Mouse (Mus musculus): ENCODE results near the gene Ablim1.

Ablim1 gene

DNA sequence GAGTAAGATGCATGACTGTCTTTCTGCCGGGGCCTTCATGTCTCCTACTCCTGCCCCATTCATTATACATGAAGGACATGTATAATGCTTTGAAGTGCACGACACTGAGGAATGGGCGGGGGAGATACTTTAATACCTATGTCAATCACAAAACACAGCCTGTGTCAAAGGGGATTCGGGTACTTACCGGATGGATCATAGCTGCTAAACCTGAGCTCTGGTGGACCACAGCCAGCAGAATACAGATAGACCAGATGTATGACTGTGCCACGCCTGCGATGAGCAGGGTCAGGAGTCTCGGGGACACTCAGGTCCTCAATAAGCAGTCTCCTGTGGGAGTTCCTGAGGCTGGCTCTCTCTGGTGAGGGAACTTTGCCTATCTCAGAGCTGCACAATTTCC lies 99.2 kb downstream of the Ablim1 start:
- DNase-seq, result no peak

GRCm38 (mm10) chr19:57212406-57212805 lies 102.3 kb downstream of the Ablim1 start:
- DNase-seq, result no peak

- DNase-seq, result peak; percentile 58 to 80
Observed at GRCm38 (mm10) chr19:57211444-57212111, 103.1 kb downstream of the Ablim1 start.

- no peak for DNase-seq
Observed at GRCm38 (mm10) chr19:57210924-57211323, 103.8 kb downstream of the Ablim1 start.

- peak; percentile 71 to 80 for DNase-seq
Observed at GRCm38 (mm10) chr19:57204101-57204500, 110.6 kb downstream of the Ablim1 start.

DNA sequence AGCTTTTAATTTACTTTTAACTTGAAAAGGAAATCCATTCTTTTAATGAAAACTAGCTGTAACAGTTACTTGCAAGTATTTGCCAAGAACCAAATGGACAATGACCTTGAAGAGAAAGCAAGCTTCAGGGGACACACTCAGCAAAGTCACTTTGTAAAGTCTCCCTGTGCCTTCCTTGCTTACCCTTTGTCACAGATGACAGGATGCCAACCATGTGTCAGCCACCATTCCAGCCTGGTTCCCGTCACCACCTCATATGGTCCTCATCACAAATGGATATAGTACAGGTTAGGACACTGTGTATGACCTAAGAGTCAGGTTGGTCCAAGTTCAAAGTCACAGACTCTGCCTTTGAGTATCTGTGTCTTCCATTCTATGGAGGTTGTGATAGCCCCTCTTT lies 112.2 kb downstream of the Ablim1 start:
- no peak for DNase-seq

- DNase-seq, result no peak
Observed at GRCm38 (mm10) chr19:57201090-57201483, 113.6 kb downstream of the Ablim1 start.

GRCm38 (mm10) chr19:57200477-57201089 lies 114.1 kb downstream of the Ablim1 start:
- DNase-seq, result peak; percentile 38 to 52

- no peak for DNase-seq
Observed at GRCm38 (mm10) chr19:57199361-57199760, 115.4 kb downstream of the Ablim1 start.

GRCm38 (mm10) chr19:57198531-57198930 lies 116.2 kb downstream of the Ablim1 start:
- DNase-seq, result no peak

DNA sequence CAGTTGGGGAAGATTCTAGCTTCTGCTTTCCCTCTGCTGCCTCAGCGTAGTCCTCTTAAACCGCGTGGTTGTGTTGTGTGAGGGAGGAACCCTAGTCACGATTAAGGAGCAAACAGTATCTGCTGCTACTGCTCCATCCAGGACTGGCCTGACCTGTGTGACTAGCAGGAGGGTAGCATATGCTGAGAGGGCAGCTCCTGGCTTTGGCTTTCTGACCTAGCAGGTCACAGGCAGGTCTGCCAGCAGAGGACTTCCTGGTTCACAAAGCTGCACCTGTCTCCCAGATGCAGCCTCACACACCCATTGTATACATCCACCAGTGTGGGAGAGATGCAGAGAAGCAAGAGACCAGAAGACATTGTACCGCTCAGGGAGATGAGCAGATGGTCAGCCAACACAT lies 116.7 kb downstream of the Ablim1 start:
- no peak for DNase-seq

GRCm38 (mm10) chr19:57197043-57197817 lies 117.5 kb downstream of the Ablim1 start:
- DNase-seq, result peak; percentile 87 to 92

DNA sequence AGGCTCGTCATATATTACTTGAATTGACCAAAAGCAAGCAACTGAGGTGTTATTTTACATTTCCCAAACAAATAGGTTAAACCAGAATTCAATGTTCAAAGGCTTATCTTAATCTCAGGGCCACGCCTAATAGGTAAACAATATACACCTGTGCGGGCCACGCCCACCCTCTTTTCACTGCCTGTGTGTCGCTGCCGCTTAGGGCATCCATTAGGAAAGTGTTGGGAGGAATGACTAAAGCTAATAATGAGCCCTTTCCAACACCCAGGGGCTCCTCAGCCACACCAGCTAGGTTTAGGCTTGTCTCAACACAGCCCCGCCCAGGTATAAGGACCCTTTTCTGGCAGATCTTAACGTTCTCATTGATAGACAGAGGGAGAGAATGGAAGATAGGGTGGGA lies 118.1 kb downstream of the Ablim1 start:
- DNase-seq, result peak in 1 of 2 experiments; percentile 56

DNA sequence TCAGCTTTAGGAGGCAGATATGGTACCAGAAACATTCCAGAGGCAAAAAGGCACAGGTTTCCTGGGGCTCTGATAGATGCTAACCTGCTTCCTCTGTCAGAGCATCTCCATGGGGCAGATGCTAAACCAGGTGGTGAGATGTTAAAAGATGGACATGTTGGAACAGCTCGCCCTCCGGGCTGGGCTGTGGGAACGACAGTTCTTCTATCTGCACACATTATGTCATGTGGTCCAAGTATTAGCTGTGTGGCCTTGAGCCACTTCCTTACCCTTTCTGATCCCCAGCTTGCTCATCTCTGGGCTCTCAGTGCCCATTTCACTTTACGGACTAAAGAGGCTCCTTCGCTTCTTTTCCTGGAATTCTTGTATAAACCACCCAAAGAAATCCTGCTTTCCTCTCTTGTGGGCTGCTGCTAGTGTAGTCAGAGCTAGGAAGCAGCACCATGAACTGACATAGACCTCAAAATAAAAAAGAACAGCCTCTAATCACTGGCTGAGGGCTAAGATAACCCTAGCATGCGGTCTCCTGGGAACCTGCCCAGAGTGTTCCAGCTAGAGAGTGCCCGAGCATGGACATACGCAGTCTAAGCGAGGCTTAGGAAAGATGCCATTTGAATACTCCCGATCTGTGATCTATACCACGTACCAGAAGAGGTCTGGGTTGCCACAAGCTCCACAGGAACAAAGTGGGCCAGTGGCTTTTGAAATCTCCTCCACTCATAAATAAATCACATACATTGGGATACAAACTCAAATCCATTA lies 119.4 kb downstream of the Ablim1 start:
- DNase-seq, result no peak

GRCm38 (mm10) chr19:57193958-57194357 lies 120.8 kb downstream of the Ablim1 start:
- DNase-seq, result peak in 1 of 2 experiments; percentile 66

DNA sequence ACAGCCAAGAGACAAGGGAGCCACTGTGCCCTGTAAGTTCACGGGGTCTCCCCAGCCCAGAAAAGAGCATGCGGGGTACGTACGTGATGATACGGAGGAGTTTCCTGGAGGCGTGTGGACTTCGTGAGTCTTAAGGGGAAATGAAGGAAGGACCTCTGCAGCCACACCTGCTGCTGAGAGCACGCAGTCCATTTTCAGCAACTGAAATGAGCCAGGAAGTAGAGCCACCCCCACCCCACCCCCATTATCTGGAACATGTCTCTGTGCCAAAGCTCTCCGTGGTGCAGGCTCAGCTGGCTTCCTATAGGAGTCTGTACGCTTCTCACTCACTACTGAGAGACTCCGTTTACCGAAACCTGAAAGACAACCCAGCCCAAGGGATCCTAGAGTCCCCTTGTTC lies 121.3 kb downstream of the Ablim1 start:
- no peak for DNase-seq

DNA sequence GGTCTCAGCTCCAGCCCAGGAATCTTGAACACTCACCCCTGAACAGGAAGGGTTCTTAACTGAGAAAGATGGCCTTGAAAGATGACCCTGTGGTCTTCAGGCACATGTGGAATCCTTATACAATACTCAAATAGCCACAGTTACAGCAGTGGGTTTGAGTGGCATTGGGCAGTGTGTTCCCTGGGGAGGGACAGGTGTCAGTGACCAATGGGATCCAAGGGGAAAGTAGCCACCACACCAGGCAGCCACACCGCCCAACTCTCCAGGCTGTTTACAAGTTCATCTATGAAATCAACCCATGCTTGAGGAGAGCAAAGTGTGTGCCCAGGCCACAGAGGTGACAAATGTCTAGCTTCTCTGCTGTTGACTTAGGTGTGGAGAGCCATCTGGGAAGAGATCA lies 123.6 kb downstream of the Ablim1 start:
- DNase-seq, result no peak

DNA sequence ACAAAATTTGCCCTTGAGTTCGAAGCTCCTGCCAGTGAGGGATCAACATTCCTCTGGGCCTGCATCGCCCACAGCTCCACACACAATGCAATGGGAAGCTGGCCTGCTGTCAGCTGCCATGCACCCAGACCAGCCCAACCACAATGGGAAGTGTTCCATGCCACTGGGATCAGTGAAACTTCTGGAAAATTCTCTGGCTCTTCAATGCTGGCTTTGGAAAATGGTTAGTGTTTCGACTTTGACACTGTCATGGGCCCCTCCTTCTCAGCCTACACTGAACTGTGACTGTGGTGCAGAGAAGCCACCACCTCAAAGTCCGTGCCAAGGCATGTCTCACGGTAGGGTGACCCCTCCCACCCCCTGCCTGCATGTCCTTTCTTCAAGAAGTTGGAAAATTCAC lies 125.3 kb downstream of the Ablim1 start:
- DNase-seq, result no peak

- no peak for DNase-seq
Observed at GRCm38 (mm10) chr19:57188553-57188952, 126.2 kb downstream of the Ablim1 start.

- peak in 1 of 2 experiments; percentile 35 for DNase-seq
Observed at GRCm38 (mm10) chr19:57185021-57185420, 129.7 kb downstream of the Ablim1 start.

- DNase-seq, result peak in 1 of 2 experiments; percentile 24
Observed at GRCm38 (mm10) chr19:57182938-57183720, 131.6 kb downstream of the Ablim1 start.

DNA sequence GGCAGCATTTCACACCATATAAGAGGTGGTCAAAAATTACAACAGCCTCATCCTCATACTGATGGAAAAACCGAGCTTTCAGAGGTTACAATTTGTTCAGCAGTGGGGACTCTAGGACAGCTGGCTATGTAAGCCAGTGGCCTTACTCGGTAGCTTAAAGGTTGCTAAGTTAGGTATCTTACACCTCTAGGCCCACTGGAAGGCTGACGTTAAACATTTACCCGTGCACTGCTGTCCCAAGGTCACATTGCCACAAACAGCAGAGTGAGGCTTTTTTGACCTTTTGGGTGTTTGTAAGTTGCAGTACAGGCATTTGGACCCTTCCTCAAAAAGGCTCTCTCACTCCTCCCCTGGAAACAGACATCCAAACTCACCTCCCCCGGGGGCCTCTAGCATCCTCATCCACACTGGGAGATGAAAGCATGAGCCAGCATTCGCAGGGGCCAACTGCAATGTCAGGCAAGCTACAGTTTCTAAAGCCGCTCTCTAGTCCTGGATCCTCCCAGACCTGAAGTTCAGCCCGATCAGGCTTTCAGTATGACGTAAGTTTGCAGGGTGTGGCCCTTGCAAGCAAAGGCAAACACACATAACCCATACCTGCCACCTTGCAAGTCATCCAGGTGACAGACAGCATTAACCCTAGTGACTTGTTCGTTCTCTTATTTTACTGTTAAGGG lies 132.7 kb downstream of the Ablim1 start:
- peak; percentile 29 to 37 for DNase-seq

Measured in lung, postnatal 4 days (tissue).